Mouse (Mus musculus): ENCODE data around the gene Golga1.

DNA sequence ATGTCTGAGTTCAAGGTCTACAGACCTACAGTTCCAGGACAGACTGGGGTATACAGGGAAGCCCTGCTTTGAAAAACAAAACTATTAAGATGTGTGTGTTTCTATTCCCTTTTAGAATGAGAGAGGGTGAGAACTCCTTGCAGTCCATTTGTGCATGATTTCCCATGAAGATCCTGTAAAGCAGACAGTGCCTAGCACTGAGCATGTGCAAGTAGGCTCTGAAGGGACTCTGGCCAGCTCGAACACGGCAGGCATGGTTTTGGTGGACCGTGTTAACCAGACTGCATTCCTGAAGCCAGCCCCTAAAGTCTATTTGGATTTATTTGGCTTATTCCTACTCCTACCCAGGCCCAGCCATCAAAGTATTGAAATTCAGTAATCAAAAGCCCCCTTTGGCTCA is 53.4 kb downstream of the Golga1 start:
- TF ChIP-seq GATA1 (IDR thresholded peaks at IDR 0.05; ENCODE audit: borderline replicate concordance, low read length) (no peak), FLI1 (IDR thresholded peaks at IDR 0.05; ENCODE audit: low read length) (no peak)

All from megakaryocyte, embryonic 14.5 days (primary cell).